Comparison of ENCODE assay signal across 8 mouse cellular contexts in genomic region chr11:102582016-102582610, GRCm38 (mm10). TPM values are rescaled to one million over a fixed set of nuclear protein-coding genes. Genes with fewer than 3 reads are reported as not detected.
DNase-seq lines count a peak whose midpoint lies in the region.

No protein-coding gene starts in this region.

- peak; percentile 39 for DNase-seq in cerebellum, postnatal 10 days
- DNase-seq in cerebellum, postnatal 36 days, result no peak
- peak; percentile 48 for DNase-seq in embryo, embryonic 9.5 days (ENCODE audit: extremely low spot score)
- DNase-seq in heart, postnatal 4 days, result peak; percentile 71
- DNase-seq in lung, postnatal 10 days, result peak; percentile 74
- DNase-seq in ovary, adult 18-20 months (ENCODE audit: low spot score), result no peak
- DNase-seq in frontal cortex, adult 2 months (ENCODE audit: extremely low spot score in 1 of 2, low spot score in 1 of 2), result no peak
- DNase-seq in thymus, postnatal 0 days (ENCODE audit: low spot score), result no peak

RNA-seq across cellular contexts. Expression of gene Gm11627, which starts 2.9 kb away (rescaled TPM):
- 1 to 10 TPM; 4.4 to 5.3 TPM for total RNA-seq in heart, postnatal 4 days (2021)
- polyA plus RNA-seq in frontal cortex, adult 2 months (2012; rRNA removed), result 6.2 and 6.6 TPM in 2 replicates
- 0.52 and 1.2 TPM in 2 replicates for polyA plus RNA-seq in thymus, postnatal 0 days (2015; fragmentation: Nextera tagmentation; extraction: Ambion mirVana)

RNA-seq across cellular contexts. Expression of gene Fzd2, which starts 22.1 kb away (rescaled TPM):
- total RNA-seq in heart, postnatal 4 days (2021), result 10 to 100 TPM; 21.9 TPM
- polyA plus RNA-seq in frontal cortex, adult 2 months (2012; rRNA removed), result 12.1 and 13.3 TPM in 2 replicates
- polyA plus RNA-seq in thymus, postnatal 0 days (2015; fragmentation: Nextera tagmentation; extraction: Ambion mirVana), result 3.9 and 4.3 TPM in 2 replicates

RNA-seq across cellular contexts. Expression of gene Gpatch8, which starts 25.9 kb away (rescaled TPM):
- 10 to 100 TPM; 29.5 to 29.7 TPM for total RNA-seq in heart, postnatal 4 days (2021)
- polyA plus RNA-seq in frontal cortex, adult 2 months (2012; rRNA removed), result 56.2 and 61.7 TPM in 2 replicates
- polyA plus RNA-seq in thymus, postnatal 0 days (2015; fragmentation: Nextera tagmentation; extraction: Ambion mirVana), result 32.4 and 41.0 TPM in 2 replicates

Comparison
In these comparisons a context has a peak if more than half of its experiments do, and no peak if none do; other contexts are left out.
1. DNase-seq: peak in cerebellum, postnatal 10 days (2 of 2), embryo, embryonic 9.5 days (single experiment), heart, postnatal 4 days (single experiment) and lung, postnatal 10 days (single experiment); none in cerebellum, postnatal 36 days (0 of 2), ovary, adult 18-20 months (single experiment), frontal cortex, adult 2 months (0 of 2) and thymus, postnatal 0 days (single experiment).